Mouse (Mus musculus) kidney, embryonic 15.5 days (tissue): ENCODE data around the gene 2810004N23Rik. TPM values are rescaled to one million over a fixed set of nuclear protein-coding genes. Genes with fewer than 3 reads are reported as not detected.

ENCODE experiments used
- ATAC-seq: fragments of 200-750 bp; cut with Nextera tagmentation; replicated peaks from 2 replicates; pipeline ENCODE4 v1.8.0; 2017; ENCODE audit warnings: moderate TSS enrichment; ENCODE audit not compliant: low FRiP score
- H3K27ac ChIP-seq: fragments of 300-500 bp; sonication (generic); 2 replicates; pipeline ENCODE4 v1.5.1; 2015; ENCODE audit warnings: mild to moderate bottlenecking, inconsistent platforms
- H3K27me3 ChIP-seq: fragments of 300-500 bp; sonication (generic); 2 replicates; pipeline ENCODE4 v1.6.1; 2015; ENCODE audit warnings: inconsistent platforms
- H3K36me3 ChIP-seq: fragments of 300-500 bp; sonication (generic); 2 replicates; pipeline ENCODE4 v1.6.1; 2015; ENCODE audit warnings: inconsistent platforms
- H3K4me1 ChIP-seq: fragments of 300-500 bp; sonication (generic); 2 replicates; pipeline ENCODE4 v1.6.1; 2015; ENCODE audit warnings: inconsistent platforms
- H3K4me2 ChIP-seq: fragments of 300-500 bp; sonication (generic); 2 replicates; pipeline ENCODE4 v1.6.1; 2015; ENCODE audit warnings: moderate library complexity, mild to moderate bottlenecking, inconsistent platforms
- H3K4me3 ChIP-seq: fragments of 300-500 bp; sonication (generic); replicated peaks from 2 replicates; pipeline ENCODE4 v1.5.1; 2015; ENCODE audit warnings: mild to moderate bottlenecking, inconsistent platforms
- H3K9ac ChIP-seq: fragments of 300-500 bp; sonication (generic); 2 replicates; pipeline ENCODE4 v1.6.1; 2015; ENCODE audit warnings: mild to moderate bottlenecking, inconsistent platforms
- H3K9me3 ChIP-seq: fragments of 300-500 bp; sonication (generic); replicated peaks from 2 replicates; pipeline ENCODE4 v1.6.1; 2016; ENCODE audit warnings: inconsistent platforms
- WGBS: fragments of 180-500 bp; shearing (Covaris S2); methylation state at CpG from one replicate; pipeline ENCODE4 v1.1.7; 2015; ENCODE audit warnings: mixed read lengths; 5-methylcytosine and 5-hydroxymethylcytosine counted together
- polyA plus RNA-seq: library from polyadenylated mRNA; unstranded; fragments of >200 nt; fragmentation: Nextera tagmentation; extraction: Ambion mirVana; gene quantifications from 2 replicates; pipeline ENCODE4 v1.2.1, GENCODE M21; 2015

The 2810004N23Rik gene
- polyA plus RNA-seq, 1 experiment from 2014 or later = 53.3 TPM

DNA sequence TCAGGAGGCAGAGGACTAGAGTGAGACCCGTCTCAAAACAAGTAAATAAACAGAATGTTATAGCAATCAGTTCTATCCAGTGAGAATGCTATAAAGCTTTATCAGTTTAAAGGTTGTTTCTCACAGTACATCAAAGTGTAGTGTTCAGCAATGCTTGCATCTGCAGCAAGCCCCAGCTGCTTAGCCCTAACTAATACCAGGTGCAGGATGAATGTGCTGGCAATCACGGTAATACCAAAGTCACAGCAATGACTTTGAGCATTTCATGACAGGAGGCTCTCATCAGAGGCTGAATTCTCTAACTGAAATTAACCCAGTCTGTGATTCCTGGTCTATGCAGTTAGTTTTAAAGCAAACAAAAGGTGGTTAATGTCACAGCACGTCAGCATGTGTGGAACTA lies 29.7 kb upstream of the 2810004N23Rik start:
- no peak for ATAC-seq
- Histone ChIP-seq H3K27me3 (no peaks in the 10 kb centered on the region), H3K4me1 (peaks cover 21% of the 10 kb centered on the region), H3K4me2 (no peak overlapping the region), H3K4me3 (no peak overlapping the region), H3K27ac (no peak overlapping the region), H3K36me3 (peaks cover 81% of the 10 kb centered on the region), H3K9me3 (0 out of 2 replicates have a peak, but pooled peaks cover 3% of the 10 kb centered on the region), H3K9ac (no peak overlapping the region)
- WGBS = 79% methylated on average over 3 of the region's 3 CpGs

DNA sequence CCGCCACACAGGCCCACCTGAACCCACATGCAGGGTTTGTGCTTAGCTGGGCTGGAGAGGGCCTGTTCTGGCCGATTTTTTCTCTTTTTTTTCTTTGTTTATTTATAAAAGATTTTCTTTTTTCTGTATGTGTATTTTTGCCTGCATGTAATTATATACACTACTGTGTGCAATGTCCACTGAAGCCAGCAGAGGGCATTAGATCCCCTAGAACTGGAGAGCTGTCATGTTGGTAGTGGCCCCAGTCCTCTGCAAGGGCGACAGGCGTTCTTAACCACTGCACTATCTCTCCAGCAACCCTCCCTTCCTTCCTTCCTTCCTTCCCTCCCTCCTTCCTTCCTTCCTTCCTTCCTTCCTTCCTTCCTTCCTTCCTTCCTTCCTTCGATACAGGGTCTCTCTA lies 25.5 kb upstream of the 2810004N23Rik start:
- Histone ChIP-seq H3K9ac (no peak overlapping the region), H3K4me1 (no peaks in the 10 kb centered on the region), H3K4me2 (no peak overlapping the region), H3K36me3 (peaks cover 98% of the 10 kb centered on the region), H3K27ac (no peak overlapping the region), H3K27me3 (no peaks in the 10 kb centered on the region), H3K9me3 (0 out of 2 replicates have a peak, but pooled peaks cover 3% of the 10 kb centered on the region), H3K4me3 (no peak overlapping the region)
- ATAC-seq = no peak
- 96% methylated on average over 5 of the region's 5 CpGs for WGBS

DNA sequence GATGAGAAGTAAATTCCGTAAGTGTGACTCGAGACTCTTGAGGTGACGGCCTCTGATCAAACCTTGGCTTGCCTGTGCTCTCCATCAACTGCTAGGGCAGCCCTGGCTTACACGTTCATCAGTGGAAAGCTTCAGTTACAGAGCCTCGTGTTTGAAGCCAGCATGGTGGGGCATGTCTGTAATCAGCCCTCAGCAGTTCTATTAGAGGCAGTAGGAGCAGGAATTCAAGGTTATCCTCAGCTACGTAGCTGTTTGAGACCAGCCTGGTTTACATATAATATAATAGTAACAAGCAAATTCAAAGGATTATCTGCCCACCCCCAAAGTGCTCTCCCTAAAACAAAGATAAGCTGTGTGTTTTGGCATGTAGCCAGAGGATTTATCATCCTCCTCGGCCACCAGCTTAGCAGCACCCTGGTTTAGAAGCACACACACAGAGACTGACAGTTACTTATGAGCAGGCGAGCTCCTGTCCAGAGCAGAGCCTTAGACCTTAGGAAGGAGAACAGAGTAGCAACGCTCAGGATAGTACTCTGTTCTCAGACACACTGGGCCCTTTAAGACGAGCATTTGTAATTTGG lies 16.1 kb upstream of the 2810004N23Rik start:
- ATAC-seq = no peak; the same call in 1 of the 2 replicates

DNA sequence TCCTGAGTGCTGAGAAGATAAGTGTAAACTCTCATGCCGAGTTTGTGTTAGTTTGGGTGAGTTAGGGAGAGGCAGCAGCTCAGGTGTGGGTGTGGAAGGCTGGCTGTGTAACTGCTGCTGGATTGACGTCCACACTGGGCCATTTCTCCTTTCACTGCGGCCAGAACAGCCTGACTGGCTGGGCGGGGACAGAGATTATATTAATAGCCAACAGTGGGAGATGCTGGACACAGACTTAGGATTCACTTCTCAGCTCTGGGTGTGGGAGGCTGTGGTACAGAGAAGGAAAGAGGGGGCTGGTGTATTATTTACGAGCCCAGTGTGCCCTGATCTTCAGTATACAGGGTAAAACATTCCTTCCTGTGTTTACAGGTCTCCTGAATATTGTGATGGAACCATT lies 15.2 kb upstream of the 2810004N23Rik start:
- H3K4me3 ChIP-seq = no peak overlapping the region
- no peak for ATAC-seq
- 83% methylated on average over 5 of the region's 5 CpGs for whole genome bisulfite sequencing
- H3K27me3 ChIP-seq = no peaks in the 10 kb centered on the region
- H3K4me2 ChIP-seq = no peak overlapping the region
- H3K27ac ChIP-seq = no peak overlapping the region
- H3K9ac ChIP-seq = no peak overlapping the region
- no peaks in the 10 kb centered on the region for H3K4me1 ChIP-seq
- peaks cover 96% of the 10 kb centered on the region for H3K36me3 ChIP-seq
- H3K9me3 ChIP-seq = no peaks in the 10 kb centered on the region

More for the DNA sequence above, 16.1 kb upstream of the 2810004N23Rik start:
- no peaks in the 10 kb centered on the region for H3K4me1 ChIP-seq
- no peaks in the 10 kb centered on the region for H3K27me3 ChIP-seq
- H3K4me3 ChIP-seq = no peak overlapping the region
- H3K9me3 ChIP-seq = no peaks in the 10 kb centered on the region
- H3K4me2 ChIP-seq = no peak overlapping the region
- no peak overlapping the region for H3K27ac ChIP-seq
- H3K9ac ChIP-seq = no peak overlapping the region
- peaks cover 96% of the 10 kb centered on the region for H3K36me3 ChIP-seq
- 77% methylated on average over 10 of the region's 10 CpGs for WGBS

DNA sequence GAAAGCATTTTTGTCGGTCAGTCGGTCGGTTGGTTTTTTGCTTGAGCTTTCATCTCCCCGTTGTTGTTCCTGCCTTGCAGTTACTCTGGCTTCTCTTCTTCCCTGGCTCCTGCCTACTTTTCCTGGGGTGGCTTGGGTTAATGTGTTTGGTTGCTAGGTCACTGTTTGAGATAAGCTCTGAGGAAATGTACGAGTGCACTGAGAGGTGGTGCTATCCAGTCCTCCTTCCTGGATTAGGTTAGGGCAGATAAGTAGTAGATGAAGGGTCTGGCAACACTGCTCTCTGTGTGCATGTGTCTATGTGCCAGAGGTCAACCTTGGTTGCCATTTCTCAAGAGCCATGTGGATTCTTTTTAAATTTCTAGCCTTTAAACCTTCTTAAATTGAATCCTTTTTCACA lies 9.8 kb upstream of the 2810004N23Rik start:
- no peak overlapping the region for H3K4me2 ChIP-seq
- H3K27me3 ChIP-seq = no peaks in the 10 kb centered on the region
- H3K9ac ChIP-seq = no peak overlapping the region
- peaks cover 71% of the 10 kb centered on the region for H3K36me3 ChIP-seq
- no peaks in the 10 kb centered on the region for H3K9me3 ChIP-seq
- H3K27ac ChIP-seq = no peak overlapping the region
- H3K4me1 ChIP-seq = no peaks in the 10 kb centered on the region
- H3K4me3 ChIP-seq = no peak overlapping the region
- ATAC-seq = no peak
- 86% methylated on average over 5 of the region's 5 CpGs for WGBS

DNA sequence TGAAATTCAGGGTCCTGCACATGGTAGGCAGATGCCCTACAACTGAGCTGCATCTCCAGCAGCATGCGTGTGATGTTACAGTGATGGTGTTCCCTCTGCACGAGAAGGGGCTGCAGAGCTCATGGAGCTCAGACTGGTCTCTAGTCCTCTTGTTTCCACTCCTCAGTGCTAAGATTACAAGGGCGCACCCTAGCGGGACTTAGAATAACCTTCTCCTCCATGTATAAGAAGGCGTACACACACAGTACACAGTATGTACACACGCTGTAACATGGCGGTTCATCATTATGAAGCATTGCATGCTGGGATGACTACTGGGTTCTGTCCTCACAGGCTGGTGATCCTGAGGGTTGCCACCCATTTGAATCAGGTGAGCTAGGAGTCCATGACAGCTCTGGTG lies 9.2 kb upstream of the 2810004N23Rik start:
- Histone ChIP-seq H3K36me3 (peaks cover 65% of the 10 kb centered on the region), H3K4me2 (no peak overlapping the region), H3K27me3 (no peaks in the 10 kb centered on the region), H3K27ac (no peak overlapping the region), H3K9ac (no peak overlapping the region), H3K4me3 (no peak overlapping the region), H3K4me1 (no peaks in the 10 kb centered on the region), H3K9me3 (no peaks in the 10 kb centered on the region)
- no peak for ATAC-seq
- 92% methylated on average over 7 of the region's 7 CpGs for WGBS

DNA sequence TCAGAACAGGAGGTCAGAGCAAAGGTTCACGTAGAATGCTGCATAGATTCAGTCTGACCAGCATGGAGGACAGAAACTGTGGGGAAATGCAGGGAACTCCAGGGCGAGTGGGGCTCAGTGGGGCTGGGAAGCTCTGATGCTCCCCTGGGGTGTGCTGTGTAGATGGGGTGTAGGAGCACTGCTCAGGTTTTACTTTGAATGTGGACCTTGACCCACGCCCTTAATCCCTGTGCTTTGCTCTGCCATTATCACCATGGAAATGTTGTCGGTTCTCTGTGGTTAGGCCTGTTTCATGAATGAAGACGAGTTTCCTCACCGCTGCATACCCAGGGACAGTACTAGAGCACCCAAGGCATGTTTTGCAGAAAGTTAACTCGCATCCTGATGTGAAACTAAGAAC lies 8.6 kb upstream of the 2810004N23Rik start:
- ATAC-seq = no peak
- no peaks in the 10 kb centered on the region for H3K9me3 ChIP-seq
- no peaks in the 10 kb centered on the region for H3K4me1 ChIP-seq
- no peaks in the 10 kb centered on the region for H3K27me3 ChIP-seq
- H3K4me3 ChIP-seq = no peak overlapping the region
- WGBS = 94% methylated on average over 7 of the region's 7 CpGs
- H3K9ac ChIP-seq = no peak overlapping the region
- no peak overlapping the region for H3K27ac ChIP-seq
- no peak overlapping the region for H3K4me2 ChIP-seq
- peaks cover 61% of the 10 kb centered on the region for H3K36me3 ChIP-seq

DNA sequence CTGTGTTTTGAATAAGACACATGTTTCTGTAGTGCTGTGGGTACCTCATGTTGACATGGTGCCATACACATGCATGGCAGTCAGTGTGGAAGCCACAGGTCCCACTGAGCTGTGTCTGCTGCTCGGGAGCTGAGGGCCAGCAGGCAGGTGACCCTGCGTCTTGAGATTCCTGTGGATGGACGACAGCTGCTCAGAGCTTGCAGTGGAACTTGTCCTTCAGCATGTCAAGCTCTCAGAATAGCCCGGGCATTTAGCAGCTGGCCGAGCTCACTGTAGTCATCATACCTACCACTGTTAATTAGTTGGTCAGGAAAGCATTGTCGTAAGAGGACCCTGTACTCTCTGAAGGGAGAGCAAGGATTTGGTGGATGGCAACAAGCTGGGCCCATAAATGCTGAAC lies 6.8 kb upstream of the 2810004N23Rik start:
- no peak overlapping the region for H3K27ac ChIP-seq
- no peak for ATAC-seq
- H3K9ac ChIP-seq = no peak overlapping the region
- H3K4me3 ChIP-seq = no peak overlapping the region
- 45% methylated on average over 6 of the region's 6 CpGs for WGBS
- H3K9me3 ChIP-seq = no peaks in the 10 kb centered on the region
- H3K4me2 ChIP-seq = no peak overlapping the region
- no peaks in the 10 kb centered on the region for H3K4me1 ChIP-seq
- H3K36me3 ChIP-seq = peaks cover 51% of the 10 kb centered on the region
- no peaks in the 10 kb centered on the region for H3K27me3 ChIP-seq

DNA sequence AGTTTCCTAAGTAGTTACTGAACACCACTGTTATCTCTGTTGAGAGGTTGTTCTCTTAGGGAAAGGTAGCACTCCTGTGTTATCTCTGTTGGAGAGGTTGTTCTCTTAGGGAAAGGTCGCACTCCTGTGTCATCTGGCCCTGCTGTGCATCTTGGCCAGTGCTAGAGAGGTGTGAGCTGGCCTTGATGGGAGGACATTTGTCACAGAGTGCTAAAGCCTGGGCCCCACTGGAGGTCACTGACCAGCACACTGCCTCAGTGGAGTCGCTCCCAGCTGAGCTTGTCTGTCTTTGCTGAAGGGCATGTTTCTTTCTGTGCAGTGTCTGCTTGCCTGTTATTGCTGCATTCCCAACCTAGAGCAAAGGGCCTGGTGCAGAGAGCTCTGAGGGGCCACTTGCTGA lies 4.2 kb upstream of the 2810004N23Rik start:
- H3K9ac ChIP-seq = no peak overlapping the region
- peaks cover 7% of the 10 kb centered on the region for H3K4me1 ChIP-seq
- no peaks in the 10 kb centered on the region for H3K9me3 ChIP-seq
- H3K4me2 ChIP-seq = no peak overlapping the region
- no peak overlapping the region for H3K4me3 ChIP-seq
- ATAC-seq = no peak
- H3K27me3 ChIP-seq = no peaks in the 10 kb centered on the region
- H3K27ac ChIP-seq = no peak overlapping the region
- 30% methylated on average over 2 of the region's 2 CpGs for WGBS
- H3K36me3 ChIP-seq = peaks cover 26% of the 10 kb centered on the region

DNA sequence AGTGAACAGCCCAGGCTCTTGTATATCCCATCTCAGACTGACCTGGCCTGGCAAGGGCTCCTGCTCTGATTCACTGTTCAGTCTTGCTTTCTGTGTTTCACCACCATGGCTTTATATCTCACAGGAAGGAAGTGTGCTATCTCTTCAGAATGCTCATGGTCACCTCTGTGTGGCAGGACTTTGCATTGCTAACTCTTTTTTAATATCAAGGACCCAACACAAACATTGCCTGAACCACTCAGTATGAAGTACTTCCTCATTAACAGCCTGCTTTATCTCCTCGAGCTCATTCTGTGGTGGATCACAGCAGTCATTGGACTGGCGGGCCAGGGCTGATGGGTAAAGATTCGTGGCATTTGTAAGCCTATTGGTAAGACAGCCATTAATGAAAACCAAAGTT lies 3.7 kb upstream of the 2810004N23Rik start:
- Histone ChIP-seq H3K9ac (no peak overlapping the region), H3K27ac (no peak overlapping the region), H3K36me3 (peaks cover 21% of the 10 kb centered on the region), H3K27me3 (no peaks in the 10 kb centered on the region), H3K4me3 (no peak overlapping the region), H3K9me3 (no peaks in the 10 kb centered on the region), H3K4me2 (no peak overlapping the region), H3K4me1 (peaks cover 10% of the 10 kb centered on the region)
- WGBS = 63% methylated on average over 3 of the region's 3 CpGs
- no peak for ATAC-seq

DNA sequence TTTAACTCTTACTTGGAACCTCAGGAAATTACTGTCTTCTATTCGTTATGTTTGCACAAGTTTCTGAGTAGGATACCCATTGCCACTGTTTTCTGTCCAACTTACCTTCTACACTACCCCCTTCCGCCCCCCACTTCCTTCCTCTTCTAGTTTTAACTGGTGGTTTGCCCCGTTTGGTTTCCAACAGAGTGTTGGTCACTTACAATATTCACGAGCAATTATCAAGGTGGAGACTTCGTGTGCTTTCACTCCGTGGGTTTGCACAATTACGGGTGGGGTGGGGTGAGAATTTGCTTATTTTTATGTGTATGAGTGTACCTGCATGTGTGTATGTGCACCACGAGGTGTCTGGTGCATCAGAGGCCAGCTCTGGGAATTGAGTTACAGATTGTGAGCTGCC lies 809 bp upstream of the 2810004N23Rik start:
- no peaks in the 10 kb centered on the region for H3K27me3 ChIP-seq
- peak overlapping the region; percentile 75 for H3K4me2 ChIP-seq
- H3K9me3 ChIP-seq = no peaks in the 10 kb centered on the region
- peaks cover 36% of the 10 kb centered on the region for H3K36me3 ChIP-seq
- H3K4me3 ChIP-seq = peak overlapping the region; percentile 95
- no peak for ATAC-seq
- H3K27ac ChIP-seq = peak overlapping the region; percentile 96
- peak overlapping the region; percentile 96 for H3K9ac ChIP-seq
- H3K4me1 ChIP-seq = peaks cover 14% of the 10 kb centered on the region
- WGBS = 14% methylated on average over 8 of the region's 8 CpGs

DNA sequence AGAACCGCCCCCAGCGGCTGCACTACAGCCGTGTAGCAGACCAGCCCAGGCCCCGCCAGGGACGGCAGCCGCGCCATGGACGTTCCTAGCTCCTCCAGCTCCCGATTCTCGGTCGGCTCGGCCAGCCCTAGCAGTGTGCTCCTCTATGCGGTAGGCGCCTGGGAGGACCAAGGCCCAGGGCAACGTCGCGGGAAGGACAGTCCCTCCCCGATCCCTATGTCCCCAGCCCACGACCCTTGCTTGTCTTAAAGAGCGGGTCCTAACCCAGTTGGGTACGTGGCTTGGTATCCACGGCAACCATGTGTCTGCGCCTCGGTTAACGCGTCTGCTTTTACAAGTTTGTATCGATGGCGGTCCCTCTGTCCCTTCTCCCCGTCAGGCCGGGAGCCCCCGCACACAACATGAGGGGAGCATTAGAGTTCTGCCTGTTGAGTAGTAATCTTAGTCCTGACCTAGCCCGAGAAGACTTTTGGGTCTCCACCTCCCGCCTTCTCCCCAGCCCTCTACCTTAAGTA lies 300 bp upstream of the 2810004N23Rik start:
- Histone ChIP-seq H3K4me2 (peak overlapping the region; percentile 75), H3K4me3 (peak overlapping the region; percentile 95), H3K9ac (peak overlapping the region; percentile 96), H3K36me3 (peaks cover 41% of the 10 kb centered on the region), H3K27ac (peak overlapping the region; percentile 96), H3K27me3 (no peaks in the 10 kb centered on the region), H3K9me3 (no peaks in the 10 kb centered on the region), H3K4me1 (peaks cover 14% of the 10 kb centered on the region)
- peak; percentile 85 for ATAC-seq
- under 1% methylated on average over 33 of the region's 33 CpGs for WGBS

DNA sequence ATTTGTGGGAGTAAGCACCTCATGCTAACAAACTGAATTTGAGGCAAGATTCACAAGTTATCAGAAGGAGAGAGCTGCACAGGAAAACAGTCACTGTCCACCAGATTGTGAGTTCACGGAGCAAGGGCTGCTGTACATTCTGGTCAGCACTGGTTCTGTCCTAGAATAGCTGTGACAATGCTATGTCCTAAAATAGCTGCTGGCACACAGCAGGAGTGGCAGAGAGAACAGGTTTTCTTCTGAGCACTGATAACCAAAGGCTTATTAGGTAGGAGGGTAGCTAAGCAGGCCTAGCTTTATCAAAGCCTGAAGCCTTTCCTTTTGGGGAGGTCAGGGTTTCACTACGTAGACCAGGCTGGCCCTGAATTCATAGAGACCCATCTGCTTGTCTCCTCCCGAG lies 2.7 kb downstream of the 2810004N23Rik start:
- Histone ChIP-seq H3K4me2 (no peak overlapping the region), H3K4me1 (peaks cover 14% of the 10 kb centered on the region), H3K36me3 (peaks cover 63% of the 10 kb centered on the region), H3K4me3 (no peak overlapping the region), H3K27ac (no peak overlapping the region), H3K9me3 (peaks cover 24% of the 10 kb centered on the region), H3K9ac (no peak overlapping the region), H3K27me3 (no peaks in the 10 kb centered on the region)
- WGBS = 97% methylated on average over 3 of the region's 3 CpGs
- ATAC-seq = no peak
